Mouse (Mus musculus) adrenal gland, adult (tissue): ENCODE data around the gene Mast1.

Experiments used
- DNase-seq, 2 experiments: peaks; one replicate each; pipeline ENCODE4 v3.0.0; 2022 to 2023; ENCODE audit warnings: low spot score in 1 of 2; ENCODE audit not compliant: inconsistent age in 2 of 2

Mast1 gene

DNA sequence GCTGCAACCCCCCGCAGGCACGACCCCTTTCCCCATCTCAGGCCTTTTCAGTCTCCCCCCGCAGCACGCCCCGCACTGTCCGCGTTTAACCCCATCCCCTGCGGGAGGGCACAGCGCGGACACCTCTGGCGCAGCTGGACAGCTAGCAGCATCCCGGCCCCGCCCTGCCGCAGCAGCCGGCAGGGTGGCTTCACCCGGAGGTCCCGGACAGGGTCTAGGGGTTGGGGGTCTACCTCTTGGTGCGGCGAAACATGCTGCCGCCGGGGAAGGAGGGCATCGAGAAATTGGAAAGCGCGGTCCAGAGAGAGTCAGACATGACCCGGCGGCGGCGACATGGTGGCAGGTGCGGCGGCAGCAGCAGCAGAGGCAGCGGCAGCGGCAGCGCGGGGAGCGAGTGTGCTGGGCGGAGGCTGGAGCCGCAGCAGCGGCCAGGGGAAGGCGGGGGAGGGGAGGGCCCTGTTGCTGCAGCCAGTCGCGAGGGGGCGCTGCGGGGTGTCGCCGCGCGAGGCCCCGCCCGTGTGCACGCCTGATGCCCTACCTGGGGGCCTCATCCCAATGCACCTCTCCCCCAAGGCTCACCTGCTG is at the start of gene Mast1:
Mast1 (minus strand) TSS at position 398 of the 585 bp plus-strand sequence.
- DNase-seq: peak; percentile 63 to 84

DNA sequence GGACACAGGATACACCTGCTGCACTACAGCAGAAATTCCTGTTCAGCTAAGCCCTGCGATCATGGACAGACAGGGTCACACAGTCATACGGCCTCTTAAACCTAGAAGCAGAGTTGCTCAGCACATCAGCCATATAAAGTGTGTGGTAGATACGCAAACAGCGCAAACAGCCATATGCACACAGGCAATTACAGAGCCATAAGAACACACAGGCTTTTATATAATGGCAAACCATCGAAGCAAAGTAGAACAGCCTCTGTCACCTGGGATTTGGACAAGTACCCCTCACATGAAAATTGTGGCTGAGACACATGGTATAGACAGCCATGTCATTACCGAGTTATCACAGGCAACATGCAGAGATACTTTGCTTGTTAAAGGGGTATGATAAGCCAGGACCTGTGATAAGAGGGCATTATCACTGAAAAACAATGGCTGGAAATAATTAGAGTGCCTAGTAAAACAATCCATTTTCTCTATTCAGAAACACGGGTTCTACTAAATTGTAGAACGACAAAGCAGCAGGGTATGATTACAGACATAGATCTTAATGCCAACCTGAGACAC is 49.3 kb upstream of the Mast1 start:
- DNase-seq: no peak

DNA sequence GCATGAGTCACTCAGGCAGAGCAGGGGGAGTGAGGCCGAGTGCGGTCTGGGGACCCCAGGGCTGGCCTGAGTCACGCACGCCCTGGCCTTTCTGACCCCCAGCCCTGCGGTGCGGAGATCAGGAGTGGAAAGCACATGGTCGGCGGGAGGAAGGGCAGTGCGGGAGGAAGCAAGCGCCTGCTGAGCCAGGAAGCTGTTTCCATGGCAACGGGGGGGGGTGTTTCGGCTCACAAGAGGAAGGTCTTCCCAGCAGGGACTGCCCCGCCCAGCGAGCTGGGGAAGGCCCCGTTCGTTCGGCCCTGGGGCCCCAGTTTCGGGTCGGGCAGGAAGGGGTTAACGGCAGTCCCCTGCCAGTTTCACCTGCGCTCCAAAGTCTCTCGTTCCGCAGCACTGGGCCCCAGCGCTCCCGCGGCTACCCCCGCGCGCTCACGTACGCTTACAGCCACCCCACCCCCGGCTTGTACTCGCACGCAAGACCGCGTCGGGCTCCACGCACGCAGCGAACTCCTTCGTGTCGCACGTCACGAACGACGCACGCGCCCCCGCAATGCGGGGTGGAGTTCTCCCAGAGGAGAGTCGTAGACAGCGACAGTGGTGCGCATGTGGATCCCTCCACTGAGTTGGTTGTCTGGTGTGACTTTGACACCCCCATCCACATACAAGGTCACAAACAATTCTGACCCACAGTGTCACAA is 48.7 kb upstream of the Mast1 start:
- peak; percentile 94 to 98 for DNase-seq

DNA sequence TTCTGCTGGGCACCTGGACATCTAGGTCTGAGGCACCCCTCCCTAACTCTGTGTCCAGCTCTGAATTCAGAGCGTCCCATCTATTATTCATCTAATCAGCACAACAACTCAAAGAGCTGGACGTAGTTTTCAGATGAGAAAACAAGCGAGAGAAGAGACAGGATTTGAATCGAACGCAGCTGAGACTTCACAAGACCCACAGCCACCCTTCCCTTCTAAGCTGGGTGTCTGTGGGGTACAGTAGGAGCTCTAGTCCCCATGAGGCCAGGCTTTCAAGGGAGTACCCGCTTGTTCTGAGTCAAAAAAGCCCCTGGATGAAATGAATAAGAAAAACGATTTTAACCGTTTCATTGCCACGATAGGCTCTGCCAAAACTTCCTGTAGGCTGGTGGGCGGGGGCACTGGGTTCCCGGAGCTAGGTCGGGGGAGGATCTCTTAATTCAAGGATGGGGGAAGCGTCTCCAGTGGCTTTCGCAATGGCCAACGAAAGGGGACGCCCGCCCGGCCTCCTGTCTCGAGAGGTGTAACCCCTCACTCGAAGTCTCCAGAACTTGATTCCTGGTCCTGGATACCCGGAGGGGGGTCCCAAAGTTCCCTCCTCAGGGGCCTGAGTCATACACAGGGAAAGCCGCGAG is 48.0 kb upstream of the Mast1 start:
- no peak for DNase-seq

DNA sequence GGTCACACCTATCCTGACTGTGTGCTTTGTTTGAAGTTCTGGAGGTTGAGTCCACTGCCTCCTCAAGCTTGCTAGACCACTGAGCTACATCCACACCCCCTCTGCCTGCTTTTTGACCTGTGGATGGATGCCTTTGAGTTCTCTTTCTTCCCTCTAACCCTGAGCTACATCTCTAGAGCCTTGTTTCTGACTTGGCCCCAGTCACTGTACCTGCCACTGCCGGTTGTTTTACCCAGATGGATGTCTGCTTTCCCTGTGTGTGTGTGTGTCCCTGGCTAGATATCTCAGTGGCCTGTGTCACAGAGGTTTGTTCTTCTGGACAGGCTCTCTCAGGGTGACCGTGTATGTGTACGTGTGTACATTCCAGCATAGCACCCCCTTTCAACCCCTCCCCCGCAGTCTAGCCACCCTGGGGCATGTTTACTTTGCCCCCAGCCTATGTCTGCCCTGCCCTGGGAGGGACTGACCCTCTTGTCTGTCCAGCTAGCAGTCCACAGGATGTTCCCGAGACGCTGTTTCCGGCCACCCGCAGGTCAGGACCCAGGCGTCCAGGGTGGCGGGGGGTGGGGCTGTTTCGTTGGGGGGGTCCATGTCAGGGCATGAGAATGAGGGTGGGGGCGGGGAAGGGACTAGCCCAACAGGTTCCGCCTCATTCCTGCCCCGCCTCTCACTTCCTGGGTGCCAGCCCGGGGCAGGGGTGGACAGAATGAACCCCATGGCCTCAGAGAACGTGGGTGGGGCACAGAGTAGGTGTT is 47.3 kb upstream of the Mast1 start:
- DNase-seq: peak; percentile 68 to 83

DNA sequence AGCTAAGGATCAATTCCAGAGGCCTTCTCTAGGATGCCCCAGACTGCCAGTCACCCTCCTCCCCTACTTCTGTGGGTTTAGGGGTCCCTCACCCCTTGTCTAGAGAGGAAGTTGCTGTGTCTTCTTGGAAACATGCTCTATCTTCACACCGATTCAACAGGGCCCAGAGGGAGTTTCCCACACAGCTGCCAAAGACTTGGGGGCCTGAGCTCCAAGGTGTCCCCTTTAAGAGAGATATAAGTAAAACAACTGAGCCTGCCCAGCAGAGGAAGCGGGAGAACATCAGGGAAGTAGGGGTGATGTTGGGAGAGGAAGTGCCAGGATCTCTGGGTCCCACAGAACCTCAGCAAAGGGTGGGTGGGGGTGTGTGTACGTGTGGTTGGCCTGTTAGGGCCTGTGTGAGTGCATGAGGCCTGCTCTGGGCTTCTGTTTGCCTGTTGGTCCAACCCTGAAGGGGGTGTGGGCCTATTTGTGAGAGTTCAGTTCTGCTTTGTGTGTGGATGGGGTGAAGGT is 45.4 kb upstream of the Mast1 start:
- peak in 1 of 2 experiments; percentile 52 for DNase-seq

DNA sequence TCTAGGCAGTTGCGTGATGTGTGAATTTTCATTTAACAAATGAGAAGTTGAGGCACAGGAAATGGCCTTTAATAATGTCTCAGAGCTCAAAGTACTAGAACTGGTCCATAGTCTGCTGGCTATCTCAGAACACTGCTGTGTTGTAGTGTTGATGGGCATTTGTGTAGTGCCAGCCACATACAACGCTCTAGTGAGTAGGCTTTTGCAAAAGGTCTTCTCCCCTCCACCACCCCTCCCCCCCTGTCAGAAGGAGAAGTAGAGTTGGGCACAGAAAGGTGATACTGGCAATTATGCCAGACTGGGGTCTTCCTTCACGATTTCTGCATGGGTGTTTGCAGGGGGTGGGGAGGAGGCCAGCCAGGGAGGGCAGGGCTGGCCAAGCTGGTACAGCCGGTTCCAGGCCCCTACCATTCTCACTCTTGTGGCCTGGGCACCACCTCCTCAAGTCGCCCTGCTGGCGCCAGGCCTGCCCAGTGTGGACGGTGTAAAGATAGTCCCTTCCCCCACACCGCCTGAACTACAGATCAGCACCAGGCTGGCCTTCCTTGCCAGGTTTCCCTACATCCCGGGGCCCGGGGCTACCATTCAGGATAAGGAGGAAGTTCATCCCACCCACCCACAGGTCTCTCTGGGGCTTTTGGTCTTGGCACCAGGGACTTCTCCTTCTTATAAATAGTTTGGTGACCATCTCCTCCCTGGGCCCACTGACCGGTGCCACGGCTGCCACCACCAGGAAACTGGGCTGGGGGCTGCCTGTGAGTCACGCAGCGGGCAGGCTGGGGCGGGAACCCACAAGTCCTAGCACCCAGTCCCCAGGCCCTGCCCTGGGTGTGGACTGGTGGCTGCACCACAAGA is 44.7 kb upstream of the Mast1 start:
- peak; percentile 37 to 60 for DNase-seq

DNA sequence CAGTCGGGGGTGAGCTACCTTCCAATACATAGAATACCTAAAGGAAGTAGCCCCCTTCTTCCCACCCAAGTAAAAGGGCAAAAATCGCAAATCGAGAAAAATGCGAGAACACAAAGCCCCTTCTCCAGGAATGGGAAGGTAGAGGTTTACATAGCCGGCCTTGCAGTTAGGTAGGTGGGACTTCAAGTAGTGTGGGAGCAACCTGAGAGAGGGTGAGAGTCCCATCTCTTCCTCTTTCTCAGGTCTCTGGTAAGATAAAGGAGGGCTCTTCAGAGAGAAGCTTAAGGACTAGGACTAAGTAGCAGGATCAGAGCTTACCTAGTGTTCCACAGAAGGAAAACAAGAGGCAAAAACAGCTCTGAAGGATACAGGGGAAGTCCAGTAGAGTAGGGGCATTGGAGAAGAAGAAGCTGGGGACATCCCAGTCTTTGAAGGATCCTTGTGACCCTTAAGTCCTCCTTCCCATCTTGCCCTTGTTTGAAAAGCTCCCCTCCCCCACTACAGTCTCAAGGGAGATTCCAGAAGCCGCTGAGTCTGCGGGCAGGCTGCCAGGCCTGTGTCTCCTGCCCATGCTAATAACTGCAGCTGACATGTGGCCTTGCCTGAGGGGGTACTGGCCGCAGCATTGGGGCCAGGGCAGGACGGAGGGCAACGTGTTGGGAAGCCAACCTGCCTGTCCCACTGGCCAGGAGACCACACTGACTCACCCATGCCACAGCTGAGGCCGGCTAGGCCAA is 43.6 kb upstream of the Mast1 start:
- DNase-seq: peak; percentile 89 to 96

DNA sequence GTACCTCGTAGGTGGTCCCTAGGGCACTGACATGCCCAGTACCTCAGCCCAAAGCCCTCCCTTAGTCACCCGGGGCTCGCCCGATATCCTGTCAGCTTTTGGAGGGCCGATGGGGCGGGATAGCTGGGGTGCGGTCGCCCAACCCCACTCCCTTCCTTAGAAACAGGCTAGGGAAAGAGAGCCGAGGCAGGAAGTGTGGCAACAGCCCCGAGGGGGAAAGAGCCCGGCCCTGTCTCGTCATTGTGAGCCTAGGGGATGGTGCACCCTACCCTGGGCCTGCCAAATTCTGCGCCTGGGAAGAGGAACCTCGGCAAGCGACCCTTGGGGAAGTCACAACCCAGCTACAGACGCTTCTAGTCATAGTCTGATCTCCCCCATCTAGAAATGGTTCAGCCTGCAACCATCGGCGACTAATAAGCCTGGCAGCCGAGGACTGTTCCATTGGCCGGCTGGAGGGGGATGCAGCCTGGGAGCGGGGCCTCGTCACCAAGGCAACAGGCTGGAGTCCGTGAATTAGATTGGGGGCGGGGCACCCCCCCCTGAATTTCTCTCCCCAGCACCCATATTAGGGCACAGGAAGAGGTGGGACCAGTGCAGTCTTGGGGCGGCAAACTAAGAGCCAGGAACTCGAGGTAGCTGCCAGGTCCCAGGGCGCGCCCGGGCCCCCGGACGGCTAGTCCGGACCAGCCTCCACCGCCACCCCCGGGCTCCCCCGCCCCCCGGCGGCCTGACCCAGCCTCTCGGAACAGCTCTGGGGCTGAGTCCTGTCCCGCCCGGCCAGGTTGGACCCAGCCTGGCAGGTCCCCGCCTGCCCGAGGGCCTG is 42.7 kb upstream of the Mast1 start:
- peak; percentile 97 to 98 for DNase-seq

DNA sequence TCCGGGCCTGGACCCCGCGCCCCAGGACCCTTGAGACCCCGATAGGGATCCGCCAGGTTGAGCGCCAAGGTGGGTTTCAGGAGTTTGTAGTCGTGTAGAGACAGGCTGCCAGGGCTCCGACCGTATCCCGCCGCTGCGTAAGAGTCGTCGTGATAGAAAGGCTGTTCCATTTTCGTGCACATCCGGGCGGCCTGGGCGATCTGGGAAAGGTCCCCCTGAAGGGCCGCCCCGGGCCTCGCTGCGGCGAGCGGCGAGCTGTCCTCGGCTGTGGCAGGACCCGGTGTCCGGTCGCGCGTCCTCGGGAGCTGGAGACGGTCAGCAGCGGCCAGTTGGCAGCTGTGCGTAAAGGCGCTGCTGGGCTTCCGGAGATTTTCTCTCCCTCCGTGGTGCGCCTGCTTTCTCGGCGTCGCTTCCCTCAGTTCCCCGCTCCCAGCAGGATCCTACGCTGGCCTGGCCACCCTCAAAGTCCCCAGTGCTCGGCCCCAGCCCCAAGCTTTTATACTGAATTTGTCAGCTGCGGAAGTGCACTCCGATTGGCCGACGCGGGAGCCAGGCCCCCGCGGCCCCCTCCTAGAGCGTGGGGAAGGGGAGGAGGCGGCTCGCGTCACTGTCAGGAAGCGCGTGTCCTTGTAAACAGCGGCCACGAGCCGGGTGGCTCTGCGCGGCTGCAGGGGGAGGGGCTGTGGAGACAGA is 41.2 kb upstream of the Mast1 start, which contains the start of gene Junb:
Junb (minus strand) TSS at position 471 of the 693 bp plus-strand sequence.
- peak; percentile 99 to 100 for DNase-seq

DNA sequence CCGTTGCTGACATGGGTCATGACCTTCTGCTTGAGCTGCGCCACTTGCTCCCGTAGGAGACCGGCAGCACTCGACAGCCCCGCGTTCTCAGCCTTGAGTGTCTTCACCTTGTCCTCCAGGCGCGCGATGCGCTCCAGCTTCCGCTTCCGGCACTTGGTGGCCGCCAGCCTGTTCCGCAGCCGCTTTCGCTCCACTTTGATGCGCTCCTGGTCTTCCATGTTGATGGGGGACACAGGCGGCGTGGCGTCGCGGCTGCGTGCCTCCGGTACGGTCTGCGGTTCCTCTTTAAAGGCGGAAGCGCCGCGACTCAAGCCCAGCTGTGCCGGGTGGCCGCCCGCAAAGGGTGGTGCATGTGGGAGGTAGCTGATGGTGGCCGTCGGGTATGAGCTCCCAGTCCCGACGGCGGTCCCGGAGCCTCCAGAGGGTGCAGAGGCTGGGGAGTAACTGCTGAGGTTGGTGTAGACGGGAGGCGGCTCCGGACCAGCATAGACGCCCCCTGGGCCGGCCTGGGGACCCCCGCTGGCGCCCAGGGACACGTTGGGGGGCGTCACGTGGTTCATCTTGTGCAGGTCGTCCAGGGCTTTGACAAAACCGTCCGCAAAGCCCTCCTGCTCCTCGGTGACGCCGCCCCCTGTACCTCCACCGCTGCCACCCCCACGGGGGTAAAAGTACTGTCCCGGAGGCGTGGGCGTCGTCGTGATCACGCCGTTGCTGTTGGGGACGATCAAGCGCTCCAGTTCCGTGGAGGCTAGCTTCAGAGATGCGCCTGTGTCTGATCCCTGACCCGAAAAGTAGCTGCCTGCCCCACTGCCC is 40.5 kb upstream of the Mast1 start:
- peak in 1 of 2 experiments; percentile 83 for DNase-seq

DNA sequence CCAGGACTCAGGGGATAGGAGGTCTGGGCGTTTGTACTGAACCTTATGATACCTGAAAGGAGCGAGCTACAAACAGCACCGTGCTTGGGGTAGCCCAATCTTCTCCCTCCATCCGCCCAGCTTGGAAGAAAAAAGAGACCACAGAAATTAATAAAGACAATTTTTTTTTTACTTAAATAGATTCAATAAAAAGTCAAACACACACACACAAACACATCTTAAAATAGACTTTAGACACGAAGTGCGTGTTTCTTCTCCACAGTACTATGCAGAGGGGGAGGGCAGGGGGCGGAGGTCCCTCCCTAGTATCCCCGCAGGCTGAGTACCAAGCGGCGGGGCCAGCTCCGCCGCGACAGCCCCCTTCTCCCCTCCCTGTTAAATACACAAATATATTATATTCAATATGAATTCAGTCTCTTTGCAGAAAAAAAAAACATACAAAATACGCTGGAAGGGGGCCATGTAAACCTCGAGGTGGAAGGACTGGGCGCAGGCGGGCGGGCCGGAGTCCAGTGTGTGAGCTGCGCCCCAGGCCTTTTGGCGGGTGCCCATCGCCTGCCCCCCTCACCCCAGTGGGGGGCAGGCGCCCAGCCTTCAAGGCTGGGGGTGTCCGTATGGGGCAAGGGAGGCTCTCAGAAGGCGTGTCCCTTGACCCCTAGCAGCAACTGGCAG is 39.7 kb upstream of the Mast1 start:
- DNase-seq: peak in 1 of 2 experiments; percentile 94

DNA sequence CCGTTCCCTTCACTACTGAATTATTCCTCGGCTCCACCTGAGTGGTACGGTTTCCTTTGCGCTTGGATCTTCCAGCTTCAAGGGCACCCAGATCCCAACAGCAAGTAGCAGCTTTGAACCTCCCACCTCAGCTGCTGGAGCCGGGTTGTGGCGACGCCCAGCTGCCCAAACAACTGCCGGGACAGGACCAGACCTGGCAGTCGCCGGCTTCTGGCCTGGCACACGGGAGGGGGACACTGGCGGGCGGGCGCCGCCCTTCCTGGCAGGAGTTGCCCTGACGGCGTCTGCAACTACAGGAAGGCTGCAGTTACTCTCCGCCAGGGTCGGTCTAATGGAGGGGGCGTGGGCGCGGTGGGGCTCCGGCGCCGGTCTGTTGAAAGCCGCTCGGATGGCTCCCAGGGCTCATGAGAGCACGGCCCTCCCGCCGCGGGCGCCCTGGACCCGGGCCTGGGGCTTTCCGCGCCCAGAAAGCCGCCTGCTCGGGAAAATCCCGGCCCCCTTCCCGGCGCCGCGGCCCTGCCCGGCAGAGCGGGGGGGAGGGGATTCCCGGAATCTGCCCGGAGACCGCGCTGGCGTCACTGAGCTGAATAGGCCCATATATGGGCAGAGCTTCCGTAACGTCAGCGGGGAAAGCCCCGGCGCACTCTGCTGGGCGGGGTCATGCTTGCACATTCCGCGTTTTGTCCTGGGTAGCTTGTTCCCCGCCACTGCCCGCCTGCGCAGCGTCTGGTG is 39.0 kb upstream of the Mast1 start:
- DNase-seq: peak; percentile 98 to 99

DNA sequence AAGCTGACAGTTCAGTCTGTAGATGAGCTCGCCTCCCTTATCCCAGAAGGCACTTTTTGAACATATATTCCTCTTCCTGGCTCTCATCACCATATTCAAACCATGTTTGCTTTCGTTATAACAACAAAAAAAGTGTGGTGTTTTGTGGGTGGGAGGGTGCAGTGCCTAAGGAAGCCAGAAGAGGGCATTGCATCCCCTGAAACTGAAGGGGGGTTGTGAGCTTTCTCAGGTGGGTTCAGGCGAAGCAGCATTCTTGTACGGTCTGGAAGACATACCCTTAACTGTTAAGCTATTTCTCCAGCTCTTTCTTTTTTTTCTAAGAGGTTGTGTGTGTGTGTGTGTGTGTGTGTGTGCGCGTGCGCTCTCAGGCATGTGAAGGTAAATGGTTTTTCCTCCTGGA is 38.3 kb upstream of the Mast1 start:
- peak; percentile 81 to 93 for DNase-seq

DNA sequence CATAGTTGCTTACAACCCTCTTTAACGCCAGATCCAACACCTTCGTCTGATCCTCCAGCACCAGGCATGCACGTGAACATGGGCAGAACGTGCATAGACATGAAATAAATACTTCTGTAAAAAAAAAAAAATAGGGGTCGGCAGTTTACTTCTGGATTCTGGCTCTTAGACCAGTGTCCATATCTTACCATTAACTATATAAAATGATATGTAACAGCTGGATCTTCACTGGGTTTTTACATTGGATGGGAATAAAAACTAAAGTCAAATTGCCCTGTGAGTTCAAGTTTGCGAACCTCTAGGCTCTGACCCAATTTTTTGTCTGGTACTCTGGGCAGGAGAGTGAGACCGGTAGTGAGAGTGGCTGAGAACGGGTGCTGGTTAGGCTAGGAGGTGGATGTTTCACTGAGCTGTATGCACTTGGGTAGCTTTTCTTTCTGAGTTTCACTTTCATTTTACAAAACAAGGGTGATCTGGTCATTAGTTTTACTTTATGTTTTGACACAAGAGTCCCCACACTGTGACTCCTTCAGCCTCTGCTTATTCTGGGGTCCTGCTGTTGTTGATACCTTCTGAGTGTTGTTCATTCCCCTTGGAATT is 37.5 kb upstream of the Mast1 start:
- DNase-seq: peak in 1 of 2 experiments; percentile 57
